Mouse (Mus musculus) frontal cortex, adult (tissue): Measurements from ENCODE around the gene Kdelc2.

Experiments
- ATAC-seq: cut with Nextera tagmentation; 2 replicates; pipeline ENCODE4 v1.9.2; 2017; ENCODE audit warnings: mild to moderate bottlenecking, moderate library complexity, mixed read lengths; ENCODE audit not compliant: low TSS enrichment

The Kdelc2 gene

DNA sequence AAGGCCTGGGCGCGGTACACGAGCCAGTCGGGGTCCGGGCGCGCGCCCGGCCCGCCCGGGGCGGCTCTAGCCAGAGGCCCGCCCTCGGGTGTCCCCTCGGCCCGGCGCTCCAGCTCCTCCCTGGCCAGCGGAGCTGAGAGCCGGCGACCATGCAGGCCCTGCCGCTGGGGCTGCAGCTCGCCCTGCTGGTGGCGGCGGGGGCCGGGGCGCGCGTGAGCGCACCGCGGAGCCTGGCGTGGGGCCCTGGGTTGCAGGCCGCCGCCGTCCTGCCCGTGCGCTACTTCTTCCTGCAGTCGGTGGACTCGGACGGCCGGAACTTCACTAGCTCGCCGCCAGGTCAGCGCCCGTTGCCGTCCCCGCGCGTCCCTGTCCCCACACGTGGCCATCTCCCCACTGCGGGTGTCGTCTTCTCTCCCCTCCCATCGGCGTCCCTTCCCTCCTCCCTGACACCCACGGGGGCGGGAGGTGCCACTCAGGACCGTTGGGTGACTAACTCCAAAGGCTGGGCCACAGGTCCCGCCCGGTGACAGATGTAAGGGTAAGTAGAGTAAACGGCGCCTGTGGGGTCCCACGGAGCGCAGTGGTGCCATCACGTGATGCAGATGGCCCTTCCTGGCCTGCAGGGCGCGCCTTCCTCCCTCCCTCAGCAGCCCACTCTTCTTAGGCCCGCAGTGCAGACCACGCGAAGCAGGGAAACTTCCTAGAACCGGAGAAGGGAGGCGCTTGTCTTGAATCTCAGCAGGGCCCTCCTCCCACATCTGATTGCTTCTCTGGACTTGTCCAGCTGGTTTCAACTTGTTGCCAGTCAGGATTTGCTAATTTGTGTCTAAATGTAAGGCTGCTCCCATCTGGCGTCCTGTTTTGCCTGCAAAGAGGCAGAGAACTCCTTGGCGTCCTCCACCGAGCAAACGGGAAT is at the start of gene Kdelc2:
Gene Kdelc2, plus strand, starts transcription at position 75 of the 916 bp plus-strand sequence.
- peak; percentile 84 for ATAC-seq

DNA sequence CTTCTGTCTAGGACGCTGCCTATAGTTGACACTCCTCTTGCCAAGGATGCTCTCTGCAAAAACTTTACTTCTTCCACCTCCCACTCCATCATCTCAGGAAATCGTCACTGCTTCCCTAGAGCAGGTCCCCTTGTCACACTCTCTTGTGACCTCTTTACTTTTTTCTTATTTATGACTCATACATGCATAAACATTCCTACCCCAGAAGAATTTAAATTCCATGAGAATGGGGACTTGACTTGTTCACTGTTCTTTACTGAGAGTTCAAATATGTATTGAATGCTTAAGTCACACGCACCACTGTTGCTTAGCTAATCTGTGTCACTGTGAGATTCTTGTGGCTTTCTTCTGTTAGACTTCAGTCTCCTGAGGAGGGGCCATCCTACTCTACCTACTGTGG is 48.7 kb upstream of the Kdelc2 start:
- ATAC-seq: no peak

DNA sequence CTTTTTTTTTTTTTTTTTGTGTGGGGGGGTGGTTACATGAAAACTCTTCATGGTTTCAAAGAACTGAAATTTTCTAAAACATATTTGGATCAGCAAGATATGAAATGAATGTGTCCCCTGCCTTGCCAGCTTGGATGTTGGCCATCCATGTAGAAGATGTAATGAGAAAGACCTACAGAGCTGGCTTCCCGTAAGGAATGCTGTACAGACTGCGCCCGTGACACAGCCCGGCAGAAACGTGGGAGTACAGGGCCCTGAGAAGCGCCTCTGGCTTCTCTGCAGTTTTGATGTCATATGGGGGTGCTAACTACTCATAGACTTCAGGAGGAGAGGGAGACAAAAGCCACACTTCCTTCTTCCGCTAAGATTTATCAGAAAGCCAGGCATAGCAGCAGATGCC is 44.2 kb upstream of the Kdelc2 start:
- peak; percentile 31; the same call in 1 of the 2 replicates for ATAC-seq

DNA sequence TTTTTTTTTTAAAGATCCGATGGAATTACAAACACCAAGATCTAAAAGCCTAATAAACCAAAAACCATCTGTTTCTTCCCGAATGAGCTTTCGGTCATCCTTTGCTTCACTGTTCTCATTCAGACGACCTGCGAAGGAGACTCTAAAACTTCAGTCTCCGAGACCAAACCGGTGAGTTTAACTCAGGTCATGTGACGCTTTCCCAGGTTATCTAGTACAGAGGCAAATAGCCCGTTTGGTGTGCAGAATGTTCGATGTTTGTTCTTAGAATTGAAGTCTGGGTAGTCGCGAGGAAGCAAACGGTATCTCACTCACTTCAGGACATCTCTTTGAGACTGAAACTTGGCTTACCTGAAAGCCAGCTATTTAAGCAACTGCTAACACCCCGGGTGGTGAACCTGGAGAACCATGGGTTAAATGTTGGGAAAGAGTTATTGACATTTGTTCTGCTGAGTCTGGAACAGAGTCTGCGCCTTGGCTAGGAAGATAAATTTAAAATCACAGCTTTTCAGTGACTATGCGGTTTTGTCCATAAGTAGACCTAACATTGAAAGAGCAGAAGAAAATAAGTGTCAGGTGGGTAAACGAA is 43.4 kb upstream of the Kdelc2 start:
- no peak for ATAC-seq

DNA sequence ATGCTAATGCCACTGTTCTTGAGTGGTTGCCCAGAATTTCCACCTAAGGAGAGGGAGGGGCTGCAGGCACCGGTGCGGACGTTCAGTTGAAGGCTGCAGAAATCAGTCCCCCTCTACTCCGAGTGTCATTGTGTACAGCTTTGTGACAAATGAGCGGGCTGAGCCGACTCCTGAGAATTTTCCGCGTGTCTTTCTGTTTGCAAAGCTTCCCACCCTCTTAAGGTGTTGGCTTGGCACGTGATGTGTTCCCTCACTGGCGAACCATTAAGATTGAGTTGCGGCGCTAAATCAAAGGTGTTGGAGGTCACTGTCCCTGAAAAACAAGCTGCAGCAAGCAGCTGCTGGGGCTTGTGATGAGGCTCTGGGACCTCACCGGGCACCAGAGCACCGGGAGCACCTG is 42.9 kb upstream of the Kdelc2 start:
- 0 out of 2 replicates have a peak, but pooled peaks have one; percentile 29 for ATAC-seq

DNA sequence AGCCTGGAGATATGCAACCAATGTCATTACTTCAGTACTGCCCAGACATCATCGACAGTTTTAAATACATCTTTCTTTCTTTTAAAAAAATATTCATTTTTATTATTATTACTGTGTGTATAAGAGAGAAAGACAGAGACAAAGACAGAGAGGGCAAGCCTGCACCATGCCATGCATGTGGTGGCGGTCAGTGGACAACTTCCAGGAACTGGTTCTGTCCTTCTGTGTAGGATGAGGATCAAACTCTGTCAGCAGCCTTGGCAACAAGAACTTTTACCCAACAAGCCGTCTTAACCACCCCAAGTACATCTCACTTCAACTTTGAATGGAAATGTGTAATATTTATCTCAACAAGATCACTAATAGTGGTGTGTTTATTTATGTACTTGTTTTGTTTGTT is 41.8 kb upstream of the Kdelc2 start:
- ATAC-seq: no peak

DNA sequence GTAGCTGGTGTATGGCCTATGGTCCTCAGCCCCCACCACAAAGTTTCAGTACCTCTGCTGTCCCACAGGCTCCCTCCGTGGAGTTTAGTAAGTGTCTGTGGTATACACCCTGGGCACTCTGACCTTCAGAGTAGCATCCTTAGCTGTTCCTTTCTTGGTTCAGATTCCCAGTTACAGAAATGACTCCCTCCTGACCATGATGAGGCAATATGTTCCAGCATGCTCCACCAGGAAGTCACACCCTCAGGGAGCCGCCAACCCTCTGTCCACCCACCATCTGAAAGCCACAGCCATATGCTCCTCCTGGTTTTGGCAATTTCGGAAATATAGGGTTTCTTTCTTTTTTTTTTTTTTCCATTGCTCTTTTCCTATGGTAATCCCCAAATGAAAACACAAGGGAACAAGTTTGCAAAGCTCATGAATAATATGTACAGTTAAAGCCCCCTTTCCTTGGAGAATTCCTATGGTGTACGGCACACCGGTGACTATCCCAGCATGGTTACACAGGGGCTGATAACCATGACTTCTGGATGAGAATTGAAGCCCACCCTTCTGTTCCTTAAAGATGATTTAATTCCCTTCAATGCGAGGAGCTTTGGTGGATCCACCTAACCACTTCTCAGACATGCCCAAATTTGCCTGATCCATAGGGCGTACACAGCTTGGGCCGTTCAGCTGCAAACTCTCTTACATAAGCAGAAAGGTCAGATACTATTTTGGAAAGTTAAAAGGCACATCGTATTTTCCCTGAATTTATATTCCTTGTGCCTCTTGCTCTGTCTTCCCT is 39.0 kb upstream of the Kdelc2 start:
- ATAC-seq: peak; percentile 82

DNA sequence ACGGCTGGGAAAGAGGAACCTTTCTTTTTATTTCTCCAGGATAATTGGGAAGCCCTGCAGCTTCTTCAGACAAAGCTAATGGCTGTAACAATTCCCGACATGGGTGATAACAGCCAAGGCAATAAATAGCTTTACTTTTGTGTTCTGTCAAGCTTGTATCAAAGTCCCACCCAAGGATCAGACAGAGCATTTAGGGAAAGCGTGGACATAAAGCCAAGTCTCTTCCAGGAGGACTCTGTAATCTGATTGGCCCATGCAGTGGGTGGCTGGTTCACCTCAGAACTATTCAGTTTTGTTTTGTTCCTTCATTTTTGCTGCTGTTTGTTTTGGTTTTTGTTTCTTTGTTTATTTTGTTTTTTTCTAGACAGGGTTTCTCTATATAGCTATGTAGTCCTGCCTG is 38.1 kb upstream of the Kdelc2 start:
- no peak for ATAC-seq

DNA sequence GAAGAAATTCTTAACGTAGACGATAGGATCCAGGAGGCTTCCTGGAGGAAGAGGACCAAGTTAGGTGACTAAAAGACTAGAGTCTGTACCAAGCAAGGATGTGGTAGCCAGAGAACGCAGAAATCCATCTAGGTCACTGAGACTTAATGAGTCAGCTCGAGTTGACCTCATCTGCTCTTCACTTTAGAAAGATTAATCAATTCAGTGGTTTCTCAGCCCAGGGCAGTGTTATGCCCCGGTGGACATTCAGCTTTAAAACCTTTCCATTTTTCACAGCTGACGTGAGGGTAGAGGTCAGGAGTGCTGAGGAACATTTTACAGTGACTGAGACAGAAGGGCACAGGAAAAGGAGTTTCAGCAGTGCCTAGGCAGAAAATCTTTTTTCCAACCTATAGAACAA is 37.4 kb upstream of the Kdelc2 start:
- no peak for ATAC-seq

DNA sequence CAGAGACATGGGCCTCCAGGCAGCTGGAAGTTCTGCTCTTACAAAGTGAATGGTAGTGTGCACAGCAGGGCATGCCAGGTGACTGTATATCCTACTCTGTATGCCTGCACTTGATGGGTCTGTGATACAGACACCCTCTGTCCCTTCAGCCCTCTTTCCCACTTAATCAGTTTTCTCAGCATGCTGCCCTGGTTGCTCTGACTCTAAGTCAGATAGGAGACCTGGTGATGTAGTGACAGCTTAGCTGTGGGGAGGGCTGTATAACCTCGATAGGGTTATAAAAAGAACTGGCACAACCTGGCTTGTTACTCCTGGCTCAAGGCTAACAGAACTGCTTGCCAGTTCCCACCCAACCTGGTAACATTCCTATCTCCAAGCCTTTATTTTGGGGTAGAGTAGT is 34.6 kb upstream of the Kdelc2 start:
- ATAC-seq: no peak

DNA sequence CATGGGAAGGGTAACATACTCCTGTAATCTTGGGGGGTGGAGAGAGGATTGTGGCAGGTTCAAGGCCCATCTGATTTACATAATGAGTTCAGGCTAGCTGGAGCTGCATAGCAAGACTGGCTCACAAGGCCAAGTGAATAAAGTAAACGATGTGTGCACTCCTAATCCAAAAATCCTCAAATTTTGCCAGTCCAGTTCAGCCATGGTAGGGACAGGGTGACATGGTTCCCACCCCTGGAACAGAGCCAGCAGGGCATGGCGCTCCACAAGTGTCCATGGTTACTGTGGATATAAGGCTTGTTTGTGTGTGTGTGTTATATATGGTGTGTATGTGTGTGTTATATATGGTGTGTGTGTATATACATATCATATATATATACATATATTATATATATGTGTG is 33.5 kb upstream of the Kdelc2 start:
- no peak for ATAC-seq

DNA sequence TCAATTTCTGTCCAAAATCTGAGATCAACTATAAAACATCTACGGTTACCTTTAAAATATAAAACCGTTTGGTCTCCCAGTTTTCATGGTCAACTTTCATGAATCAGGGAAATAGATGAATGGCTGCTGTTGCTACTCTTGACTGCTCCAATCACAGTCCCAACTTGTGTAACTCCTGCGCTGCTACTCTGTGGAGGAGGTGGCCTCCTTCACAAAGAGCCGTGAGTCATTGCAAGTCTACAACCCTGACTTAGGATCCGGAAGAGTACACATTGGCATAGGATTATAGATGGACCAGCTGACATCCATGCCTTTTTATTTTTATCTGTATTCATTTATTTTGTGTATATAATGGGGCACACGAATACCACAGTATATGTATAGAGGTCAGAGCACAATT is 31.9 kb upstream of the Kdelc2 start:
- peak; percentile 68; the same call in 1 of the 2 replicates for ATAC-seq

DNA sequence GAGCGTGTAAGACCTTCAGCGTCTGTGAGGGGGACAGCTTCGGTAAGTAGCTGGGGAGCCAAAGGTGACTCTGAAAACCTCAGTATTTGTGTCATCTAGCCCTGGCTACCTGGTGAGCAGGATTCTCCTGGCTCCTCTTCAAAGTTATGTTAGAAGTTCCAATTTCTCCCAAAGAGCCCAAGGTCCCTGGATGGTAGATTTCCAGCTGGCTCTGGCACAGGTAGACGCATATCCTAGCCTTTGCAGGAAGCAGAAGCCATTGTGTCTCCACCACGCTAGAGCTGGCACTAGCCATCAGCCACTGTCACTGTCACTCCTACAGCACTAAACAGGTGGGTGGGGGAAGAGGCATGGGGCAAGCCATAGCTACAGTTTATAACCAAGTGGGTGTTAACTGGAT is 30.7 kb upstream of the Kdelc2 start:
- ATAC-seq: no peak

DNA sequence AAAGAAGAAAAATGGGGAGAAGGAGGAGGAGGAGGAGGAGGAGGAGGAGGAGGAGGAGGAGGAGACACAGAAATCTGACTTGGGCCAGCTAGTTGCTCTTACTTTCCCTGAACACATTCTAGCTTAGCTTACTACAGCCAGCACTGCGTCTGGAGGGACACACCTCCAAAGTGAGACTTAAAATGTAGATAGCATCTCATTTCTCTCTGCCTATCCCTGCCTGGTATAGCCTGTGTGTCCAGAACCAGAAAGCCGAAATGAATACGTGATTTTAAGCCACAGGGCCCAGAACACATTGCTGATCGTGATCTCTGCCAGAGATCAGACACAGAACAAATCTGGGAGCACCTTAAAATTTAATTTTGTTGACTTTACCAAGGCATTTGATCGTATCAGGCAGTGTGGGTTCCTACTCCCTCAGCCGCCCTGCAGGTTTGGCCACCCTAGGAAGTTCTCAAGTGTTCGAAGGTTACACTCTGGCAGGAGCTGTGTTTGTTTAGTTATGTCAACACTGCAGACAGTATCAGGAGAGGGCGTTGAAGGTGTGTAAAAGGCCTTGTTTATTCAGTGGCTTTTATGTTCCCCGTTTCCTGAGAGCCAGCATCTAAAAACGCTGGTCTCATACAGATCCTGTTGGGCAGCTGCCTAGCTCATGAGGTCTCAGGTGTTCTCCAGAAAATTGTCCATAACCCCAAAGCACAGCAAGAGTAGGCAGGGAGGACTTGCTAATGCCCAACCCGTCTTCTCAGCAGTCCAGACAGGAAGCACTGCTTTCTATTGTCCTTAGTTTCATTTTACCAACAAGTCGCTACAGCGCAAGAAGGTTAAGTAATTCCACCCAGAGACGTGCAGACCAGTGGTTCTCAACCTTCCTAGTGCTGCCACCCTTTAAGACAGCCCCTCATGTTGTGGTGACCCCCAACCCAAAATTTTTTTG is 27.3 kb upstream of the Kdelc2 start:
- no peak for ATAC-seq

DNA sequence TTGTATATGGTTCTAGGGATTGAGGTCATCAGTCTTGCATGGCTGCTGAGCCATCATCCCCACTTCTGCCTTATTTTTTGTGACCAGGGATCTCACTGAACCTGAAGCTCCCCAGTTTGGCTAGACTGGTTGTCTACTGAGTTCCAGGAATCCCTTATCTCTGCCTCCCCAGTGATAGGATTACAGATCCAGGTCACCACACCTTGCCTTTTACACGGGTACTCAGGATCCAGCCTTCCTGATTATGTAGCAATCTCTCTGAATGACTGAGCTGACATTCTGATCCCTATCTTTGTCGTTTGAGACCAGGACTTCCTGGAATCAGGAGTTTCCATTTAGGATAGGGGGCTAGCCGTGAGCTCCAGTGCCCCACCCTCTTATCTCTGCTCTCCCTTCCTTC is 12.5 kb upstream of the Kdelc2 start:
- ATAC-seq: no peak

DNA sequence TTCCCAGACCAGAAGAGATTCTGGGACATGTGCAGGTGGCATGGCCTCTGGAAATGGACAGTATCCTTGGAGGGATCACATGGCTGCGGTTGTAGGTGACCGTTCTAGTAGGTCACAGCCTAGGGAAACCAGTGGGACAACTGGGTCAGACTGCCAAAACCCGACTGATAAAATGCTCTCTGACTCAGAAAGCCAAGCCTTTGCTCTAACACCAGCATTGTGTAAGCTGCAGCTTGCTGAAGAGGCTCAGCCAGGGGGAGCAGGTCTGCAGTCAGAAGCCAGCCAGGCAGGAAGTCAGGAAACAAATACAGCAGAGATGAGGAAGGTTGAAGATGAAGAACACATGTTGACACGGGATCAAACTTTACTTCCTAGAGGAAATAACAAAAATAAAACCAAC is 7.9 kb upstream of the Kdelc2 start:
- no peak for ATAC-seq

DNA sequence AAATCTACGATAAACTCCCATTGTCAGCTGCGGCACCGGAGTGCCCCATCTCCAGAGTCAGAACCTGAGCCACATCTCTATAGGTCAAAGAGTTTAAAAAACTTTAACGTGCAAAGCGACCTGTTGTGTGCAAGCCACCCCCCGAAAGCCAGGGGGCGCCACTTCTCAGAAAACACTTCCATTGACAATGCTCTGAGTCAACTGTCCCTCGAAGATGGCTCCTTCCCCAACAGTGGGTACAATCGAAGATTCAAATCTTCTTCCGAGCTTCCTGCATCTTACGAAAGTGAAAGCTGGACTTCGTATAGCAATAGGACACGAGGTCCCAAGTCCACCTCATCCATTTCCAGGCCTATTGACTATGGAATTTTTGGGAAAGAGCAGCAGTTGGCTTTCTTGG is 7.0 kb upstream of the Kdelc2 start:
- no peak for ATAC-seq

DNA sequence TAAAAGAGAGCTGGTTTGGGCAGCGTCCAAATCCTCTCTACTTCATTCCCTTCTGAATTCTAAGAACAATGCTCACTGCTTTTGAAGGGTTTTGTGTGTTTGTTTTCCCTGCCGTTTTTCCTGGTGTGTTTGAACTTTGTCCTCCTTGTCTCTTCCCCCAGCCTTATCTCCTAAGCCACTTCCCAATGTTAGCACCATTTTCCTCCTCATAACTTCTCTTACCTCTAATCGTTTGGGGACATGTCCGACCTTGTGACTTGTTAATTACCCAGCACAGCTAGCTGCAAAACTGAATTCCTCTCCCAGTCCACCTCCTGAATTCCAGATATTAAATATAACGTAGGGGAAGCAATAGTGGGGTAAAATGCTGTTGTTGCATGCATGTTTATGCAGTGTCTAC is 6.2 kb upstream of the Kdelc2 start:
- no peak for ATAC-seq

DNA sequence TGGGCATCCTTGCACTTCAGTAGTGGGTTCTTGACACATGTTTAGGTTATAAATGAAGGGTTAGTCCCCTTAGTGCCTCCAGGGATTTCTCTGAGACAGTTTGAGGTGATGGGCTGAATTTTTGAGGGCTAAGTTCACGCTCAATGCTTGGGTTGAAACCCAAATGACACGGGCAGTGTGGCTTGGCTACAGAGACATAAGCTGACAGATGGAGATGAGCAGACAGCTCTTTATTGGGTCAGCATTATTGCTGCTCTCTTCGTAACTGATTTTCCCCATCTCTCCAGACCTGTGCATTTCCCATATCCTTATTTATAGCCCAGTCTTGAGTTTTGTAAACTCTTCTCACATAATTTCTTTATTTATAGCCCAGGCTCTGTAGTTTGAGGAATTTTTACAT is 5.7 kb upstream of the Kdelc2 start:
- ATAC-seq: no peak

DNA sequence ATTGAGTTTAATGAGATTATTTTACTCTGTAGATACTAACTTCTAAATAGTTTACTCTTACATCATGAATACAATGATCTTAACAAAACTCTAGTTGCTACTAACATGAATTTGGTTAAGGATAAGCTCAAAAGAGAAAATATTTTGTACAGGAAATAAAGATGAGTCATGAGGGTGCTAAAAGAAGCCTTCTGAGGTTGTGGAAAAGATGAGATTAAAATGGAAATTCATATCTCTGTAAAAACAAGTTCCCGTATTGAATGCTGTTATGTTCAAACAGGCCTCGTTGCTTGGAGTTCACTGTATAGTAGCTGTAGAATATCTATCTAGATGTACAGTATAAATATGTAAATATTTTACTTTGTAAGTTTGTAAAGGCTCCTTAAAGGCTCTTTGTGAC is 3.2 kb upstream of the Kdelc2 start:
- no peak for ATAC-seq

DNA sequence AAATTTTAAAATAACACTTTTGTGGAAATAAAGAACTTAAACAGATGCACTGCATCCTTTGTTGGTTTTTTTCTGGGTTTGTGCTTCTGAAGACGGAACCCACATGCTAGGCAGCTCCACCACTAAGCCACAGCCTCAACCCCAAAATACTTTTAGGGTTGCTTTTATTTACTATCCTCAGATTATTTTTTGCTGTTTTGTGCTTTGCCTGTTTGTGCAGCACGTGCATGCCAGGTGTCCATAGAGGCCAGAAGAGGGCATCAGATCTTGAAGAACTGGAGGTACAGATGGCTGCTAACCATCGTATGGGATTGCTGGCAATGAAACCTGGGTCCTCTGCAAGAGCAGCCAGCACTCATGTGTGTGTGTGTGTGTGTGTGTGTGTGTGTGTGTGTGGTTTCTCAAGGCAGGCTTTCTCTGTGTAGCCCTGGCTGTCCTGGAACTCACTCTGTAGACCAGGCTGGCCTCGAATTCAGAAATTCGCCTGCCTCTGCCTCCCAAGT is 2.7 kb upstream of the Kdelc2 start:
- no peak for ATAC-seq
